Mouse (Mus musculus): Measurements from ENCODE around the gene H2al1d.

DNA sequence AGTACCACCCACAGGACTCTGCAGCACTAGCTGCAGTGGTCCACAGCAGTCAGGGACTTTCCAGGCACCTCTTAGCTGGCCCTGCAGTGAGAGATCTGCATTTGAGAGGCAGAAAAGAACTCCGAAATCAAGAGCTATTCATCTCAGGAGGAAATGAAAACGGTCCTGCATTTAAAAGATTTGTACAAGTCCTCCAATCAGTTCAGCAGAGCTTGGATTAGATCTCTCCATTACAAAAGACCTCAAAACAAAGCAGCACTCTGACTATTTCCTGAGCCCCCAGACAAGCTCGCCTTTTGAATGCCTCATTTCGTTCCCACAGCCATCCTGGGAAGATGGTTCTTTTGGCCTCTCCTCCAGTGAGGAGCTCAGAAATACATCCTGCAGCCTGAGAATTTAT, 19.4 kb upstream of the H2al1d start:
- TF ChIP-seq CTCF (IDR thresholded peaks at IDR 0.05; ENCODE audit: borderline replicate concordance, control insufficient read depth, extremely low read depth, insufficient read depth, low read length, poor library complexity) (no peak), POLR2A (IDR thresholded peaks at IDR 0.05; ENCODE audit: control insufficient read depth, extremely low read depth, insufficient read depth, low read length, poor library complexity) (no peak)
